Mouse (Mus musculus): Measurements from ENCODE around the gene Wnt2b. TPM values are rescaled to one million over a fixed set of nuclear protein-coding genes. Genes with fewer than 3 reads are reported as not detected.

Gene Wnt2b
- polyA plus RNA-seq (2014; fragmentation: Illumina TruSeq; extraction: RNeasy Lipid Tissue Mini Kit (QIAGEN cat#74804); ENCODE audit: low replicate concordance), result 4.4 TPM

GRCm38 (mm10) chr3:104961066-104962059, at the start of gene Wnt2b:
TSS of gene Wnt2b (minus strand) at chr3:104961921.

Other genes starting within 250 kb of the Wnt2b start
- 1.3 TPM for gene Ppm1j, start 180.9 kb downstream of the Wnt2b start, polyA plus RNA-seq (2014; fragmentation: Illumina TruSeq; extraction: RNeasy Lipid Tissue Mini Kit (QIAGEN cat#74804); ENCODE audit: low replicate concordance)
- gene Fam19a3, start 180.1 kb downstream of the Wnt2b start, polyA plus RNA-seq (2014; fragmentation: Illumina TruSeq; extraction: RNeasy Lipid Tissue Mini Kit (QIAGEN cat#74804); ENCODE audit: low replicate concordance), result 0.48 TPM
- 25.6 TPM for gene Rhoc, start 173.5 kb downstream of the Wnt2b start, polyA plus RNA-seq (2014; fragmentation: Illumina TruSeq; extraction: RNeasy Lipid Tissue Mini Kit (QIAGEN cat#74804); ENCODE audit: low replicate concordance)
- 1.2 TPM for gene Mov10, start 143.4 kb downstream of the Wnt2b start, polyA plus RNA-seq (2014; fragmentation: Illumina TruSeq; extraction: RNeasy Lipid Tissue Mini Kit (QIAGEN cat#74804); ENCODE audit: low replicate concordance)
- 73.0 TPM for gene St7l, start 97.9 kb downstream of the Wnt2b start, polyA plus RNA-seq (2014; fragmentation: Illumina TruSeq; extraction: RNeasy Lipid Tissue Mini Kit (QIAGEN cat#74804); ENCODE audit: low replicate concordance)
- 312 TPM for gene Capza1, start 97.4 kb downstream of the Wnt2b start, polyA plus RNA-seq (2014; fragmentation: Illumina TruSeq; extraction: RNeasy Lipid Tissue Mini Kit (QIAGEN cat#74804); ENCODE audit: low replicate concordance)
- 19.8 TPM for gene Cttnbp2nl, start 91.2 kb upstream of the Wnt2b start, polyA plus RNA-seq (2014; fragmentation: Illumina TruSeq; extraction: RNeasy Lipid Tissue Mini Kit (QIAGEN cat#74804); ENCODE audit: low replicate concordance)
- not detected for gene 4930564D02Rik, start 104.9 kb upstream of the Wnt2b start, polyA plus RNA-seq (2014; fragmentation: Illumina TruSeq; extraction: RNeasy Lipid Tissue Mini Kit (QIAGEN cat#74804); ENCODE audit: low replicate concordance)